Mouse (Mus musculus): ENCODE data around the gene Abr.

The Abr gene

GRCm38 (mm10) chr11:76372120-76372519, 250.0 kb downstream of the Abr start:
- DNase-seq (ENCODE audit: low spot score) = no peak

GRCm38 (mm10) chr11:76370491-76370890, 251.6 kb downstream of the Abr start:
- no peak for DNase-seq (ENCODE audit: low spot score)

All from spleen, adult 12 weeks (tissue).